Mouse (Mus musculus) G1E (cell line): ENCODE results near the gene Fbxw11. TPM values are rescaled to one million over a fixed set of nuclear protein-coding genes. Genes with fewer than 3 reads are reported as not detected.
A peak's percentile ranks its signal among the peaks of the same experiment; 100 is the strongest.

Source experiments
- ATAC-seq: 2 replicates; pipeline ENCODE4 v1.8.0; 2016; ENCODE audit warnings: mild to moderate bottlenecking; ENCODE audit not compliant: insufficient number of reproducible peaks, poor library complexity, low FRiP score, severe bottlenecking; ENCODE audit errors: extremely low read depth
- DNase-seq: peaks from one replicate; pipeline ENCODE4 v3.0.0; 2012; ENCODE audit warnings: low spot score
- H3K27me3 ChIP-seq: 2 replicates; pipeline ENCODE4 v1.6.1; 2012; ENCODE audit warnings: mild to moderate bottlenecking, low read length, inconsistent platforms; ENCODE audit not compliant: insufficient read depth
- H3K36me3 ChIP-seq: replicated peaks from 2 replicates; pipeline ENCODE3; 2012; ENCODE audit warnings: mild to moderate bottlenecking, inconsistent platforms
- H3K4me1 ChIP-seq: 2 replicates; pipeline ENCODE4 v1.6.1; 2012; ENCODE audit warnings: low read depth, low read length, inconsistent platforms, mixed read lengths; ENCODE audit not compliant: insufficient read depth
- H3K4me3 ChIP-seq: 2 replicates; pipeline ENCODE4 v1.5.1; 2012; ENCODE audit warnings: low read depth, mild to moderate bottlenecking, inconsistent platforms, low read length, moderate library complexity, mixed read lengths
- H3K9me3 ChIP-seq: replicated peaks from 2 replicates; pipeline ENCODE4 v1.6.1; 2012; ENCODE audit warnings: inconsistent platforms
- CTCF ChIP-seq: IDR thresholded peaks from 2 replicates; pipeline ENCODE4 v1.5.1; 2012; ENCODE audit warnings: low read depth, low read length, inconsistent platforms, mixed read lengths
- GATA1 ChIP-seq: IDR thresholded peaks from 2 replicates; pipeline ENCODE4 v1.6.1; 2012; ENCODE audit warnings: borderline replicate concordance, low read length, inconsistent platforms, mixed read lengths
- GATA2 ChIP-seq: IDR thresholded peaks from 2 replicates; pipeline ENCODE4 v1.6.1; 2012; ENCODE audit warnings: low read depth, low read length, inconsistent platforms, borderline replicate concordance
- POLR2AphosphoS5 ChIP-seq: IDR thresholded peaks from 2 replicates; pipeline ENCODE4 v1.6.1; 2012; ENCODE audit warnings: low read depth, low read length, inconsistent platforms; ENCODE audit not compliant: insufficient replicate concordance
- TAL1 ChIP-seq: conservative IDR thresholded peaks from 2 replicates; pipeline ENCODE4 v1.6.1; 2012; ENCODE audit warnings: low read depth, low read length, inconsistent platforms, mixed read lengths
- polyA plus RNA-seq: library from polyadenylated mRNA; stranded (reverse); fragments of >175 nt; gene quantifications from 2 replicates; pipeline ENCODE4 v1.2.3, GENCODE M21; 2012
- total RNA-seq, 2 experiments: library from RNA; stranded (forward) in 1 of 2; stranded (reverse) in 1 of 2; fragments of 200-1000 nt in 1 of 2; fragments of >200 nt in 1 of 2; fragmentation: Nextera tagmentation in 1 of 2; gene quantifications; 2 replicates each; pipeline ENCODE4 v1.2.3; 2014 to 2017

Gene Fbxw11
- total and polyA plus RNA-seq, 3 experiments: 16.9 to 53.7 (median 39.8) TPM

GRCm38 (mm10) chr11:32638521-32639255, 3.8 kb upstream of the Fbxw11 start:
- no peaks in the 10 kb centered on the region for H3K9me3 ChIP-seq
- H3K4me1 ChIP-seq: peaks cover 49% of the 10 kb centered on the region
- TF ChIP-seq GATA2: no peak
- no peak for TF ChIP-seq CTCF
- no peak for TF ChIP-seq TAL1
- no peak for TF ChIP-seq GATA1
- no peak for TF ChIP-seq POLR2AphosphoS5
- H3K27me3 ChIP-seq: no peaks in the 10 kb centered on the region
- no peak for DNase-seq
- ATAC-seq: no peak
- peaks cover 11% of the 10 kb centered on the region for H3K36me3 ChIP-seq
- H3K4me3 ChIP-seq: no peak overlapping the region

GRCm38 (mm10) chr11:32640617-32641016, 1.9 kb upstream of the Fbxw11 start:
- ATAC-seq: peak; percentile 55
- DNase-seq: no peak
- H3K4me3 ChIP-seq: no peak overlapping the region; the same call in 1 of the 2 replicates
- H3K4me1 ChIP-seq: peaks cover 39% of the 10 kb centered on the region
- H3K27me3 ChIP-seq: no peaks in the 10 kb centered on the region
- H3K36me3 ChIP-seq: peaks cover 11% of the 10 kb centered on the region
- no peaks in the 10 kb centered on the region for H3K9me3 ChIP-seq
- TF ChIP-seq TAL1 (no peak), POLR2AphosphoS5 (no peak), GATA2 (no peak), GATA1 (no peak), CTCF (no peak)

- H3K27me3 ChIP-seq: no peaks in the 10 kb centered on the region
- peaks cover 22% of the 10 kb centered on the region for H3K36me3 ChIP-seq
- ATAC-seq: no peak
- TF ChIP-seq GATA1 (no peak), CTCF (no peak), POLR2AphosphoS5 (no peak), TAL1 (no peak), GATA2 (no peak)
- H3K4me1 ChIP-seq: peaks cover 45% of the 10 kb centered on the region
- peak; percentile 39 for DNase-seq
- peak overlapping the region; percentile 88 for H3K4me3 ChIP-seq
- no peaks in the 10 kb centered on the region for H3K9me3 ChIP-seq
Measured at GRCm38 (mm10) chr11:32642899-32643886, 669 bp downstream of the Fbxw11 start.

- no peak for DNase-seq
- Histone ChIP-seq H3K4me3 (peak overlapping the region; percentile 88; the same call in 1 of the 2 replicates), H3K9me3 (no peaks in the 10 kb centered on the region), H3K36me3 (peaks cover 22% of the 10 kb centered on the region), H3K27me3 (no peaks in the 10 kb centered on the region), H3K4me1 (peaks cover 41% of the 10 kb centered on the region)
- no peak for TF ChIP-seq CTCF
- TF ChIP-seq TAL1: no peak
- no peak for TF ChIP-seq POLR2AphosphoS5
- TF ChIP-seq GATA2: no peak
- no peak for TF ChIP-seq GATA1
- no peak for ATAC-seq
Measured at GRCm38 (mm10) chr11:32644010-32644409, 1.5 kb downstream of the Fbxw11 start.

- no peak overlapping the region for H3K4me3 ChIP-seq
- H3K9me3 ChIP-seq: no peaks in the 10 kb centered on the region
- peaks cover 35% of the 10 kb centered on the region for H3K4me1 ChIP-seq
- H3K36me3 ChIP-seq: peaks cover 24% of the 10 kb centered on the region
- H3K27me3 ChIP-seq: no peaks in the 10 kb centered on the region
- DNase-seq (no peak), ATAC-seq (no peak)
- no peak for TF ChIP-seq GATA2
- no peak for TF ChIP-seq TAL1
- TF ChIP-seq GATA1: no peak
- TF ChIP-seq CTCF: no peak
- TF ChIP-seq POLR2AphosphoS5: no peak
Measured at GRCm38 (mm10) chr11:32647265-32647664, 4.7 kb downstream of the Fbxw11 start.
